Mouse (Mus musculus): ENCODE measurements around the gene Pak2. TPM values are rescaled to one million over a fixed set of nuclear protein-coding genes. Genes with fewer than 3 reads are reported as not detected.

Pak2 gene
- total and polyA plus RNA-seq, 2 experiments from 2014 or later, result 29.4 to 41.1 TPM

DNA sequence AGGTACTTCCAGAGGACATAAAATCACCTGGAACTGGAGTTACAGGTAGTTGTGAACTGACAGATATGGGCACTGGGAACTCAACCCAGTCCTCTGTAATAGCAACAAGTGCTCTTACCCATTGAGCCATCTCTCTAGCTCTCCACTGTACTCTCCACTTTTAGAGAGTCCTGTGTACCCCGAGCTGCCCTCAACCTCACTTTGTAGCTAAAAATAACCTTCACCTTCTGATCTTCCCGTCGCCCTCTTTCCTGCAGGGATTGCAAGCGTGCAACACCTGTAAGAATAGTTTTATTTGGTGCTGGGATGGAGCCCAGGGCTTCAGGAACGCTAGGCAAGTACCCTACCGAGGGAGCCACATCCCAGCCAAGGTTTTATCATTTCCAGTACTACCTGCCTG, 36.6 kb upstream of the Pak2 start:
- Histone ChIP-seq H3K9me3 (ENCODE audit: low read length) (no peaks in the 10 kb centered on the region), H3K4me2 (ENCODE audit: low read depth) (no peak overlapping the region), H3K36me3 (ENCODE audit: insufficient read depth) (no peaks in the 10 kb centered on the region), H3K9ac (no peak overlapping the region), H3K27me3 (ENCODE audit: insufficient read depth, low read length) (no peaks in the 10 kb centered on the region; the same call in 1 of the 2 replicates), H3K27ac (ENCODE audit: low read depth, low read length) (no peak overlapping the region), H3K4me3 (ENCODE audit: low read depth, low read length) (no peak overlapping the region), H3K4me1 (ENCODE audit: insufficient read depth) (no peaks in the 10 kb centered on the region)
- TF ChIP-seq CTCF (IDR thresholded peaks at IDR 0.05; ENCODE audit: low read depth), result no peak
- DNase-seq (no peak), ATAC-seq (no peak)
- WGBS, result 72% methylated on average over 6 of the region's 6 CpGs

DNA sequence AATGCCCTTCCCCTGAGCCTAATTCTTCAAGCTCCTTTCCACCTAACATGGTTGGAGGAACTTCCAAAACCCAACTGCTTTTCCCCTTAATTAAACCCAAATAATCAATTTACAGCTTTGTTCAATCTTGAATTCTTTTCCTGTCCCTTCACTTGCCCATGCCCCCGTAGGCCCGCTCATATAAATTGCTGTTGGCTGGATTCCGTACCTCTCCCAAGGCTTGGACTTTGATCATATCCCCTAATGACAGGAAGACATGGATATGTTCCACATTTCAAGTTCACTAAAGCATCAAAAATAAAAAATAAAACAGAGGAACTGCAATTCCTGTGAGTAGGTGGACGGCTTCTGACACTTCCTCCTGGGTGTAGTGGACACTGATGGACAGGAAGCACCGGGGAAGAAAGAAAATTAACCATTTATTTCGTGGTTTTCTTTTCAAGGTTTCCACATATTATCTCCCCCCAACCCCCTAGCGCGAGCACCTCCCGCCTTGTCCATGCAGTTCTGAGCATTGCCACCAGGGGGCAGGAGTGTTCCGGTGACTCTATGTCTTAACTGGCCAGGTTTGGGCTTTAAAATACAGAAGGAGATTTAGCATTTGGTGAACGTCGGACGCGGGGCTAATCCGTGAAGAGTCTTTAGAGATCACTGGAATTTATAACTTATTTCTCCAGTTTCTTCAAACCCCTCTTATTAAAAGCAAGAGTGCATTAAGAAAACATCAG, 36.0 kb upstream of the Pak2 start:
- 11% methylated on average over 15 of the region's 15 CpGs for WGBS
- no peaks in the 10 kb centered on the region for H3K4me1 ChIP-seq (ENCODE audit: insufficient read depth)
- H3K27me3 ChIP-seq (ENCODE audit: insufficient read depth, low read length), result no peaks in the 10 kb centered on the region; the same call in 1 of the 2 replicates
- H3K4me2 ChIP-seq (ENCODE audit: low read depth), result 0 out of 2 replicates have a peak overlapping the region, but pooled peaks have one; percentile 27
- no peaks in the 10 kb centered on the region for H3K36me3 ChIP-seq (ENCODE audit: insufficient read depth)
- no peak overlapping the region for H3K27ac ChIP-seq (ENCODE audit: low read depth, low read length)
- no peak overlapping the region for H3K4me3 ChIP-seq (ENCODE audit: low read depth, low read length)
- ATAC-seq, result no peak
- TF ChIP-seq CTCF (IDR thresholded peaks at IDR 0.05; ENCODE audit: low read depth), result peak; percentile 96
- H3K9me3 ChIP-seq (ENCODE audit: low read length), result no peaks in the 10 kb centered on the region
- DNase-seq, result peak; percentile 86
- H3K9ac ChIP-seq, result no peak overlapping the region

- Histone ChIP-seq H3K27ac (ENCODE audit: low read depth, low read length) (no peak overlapping the region), H3K4me3 (ENCODE audit: low read depth, low read length) (no peak overlapping the region), H3K4me2 (ENCODE audit: low read depth) (no peak overlapping the region), H3K9ac (no peak overlapping the region), H3K9me3 (ENCODE audit: low read length) (no peaks in the 10 kb centered on the region), H3K27me3 (ENCODE audit: insufficient read depth, low read length) (no peaks in the 10 kb centered on the region; the same call in 1 of the 2 replicates), H3K36me3 (ENCODE audit: insufficient read depth) (no peaks in the 10 kb centered on the region), H3K4me1 (ENCODE audit: insufficient read depth) (no peaks in the 10 kb centered on the region)
- WGBS, result 74% methylated on average over 10 of the region's 10 CpGs
- DNase-seq (no peak), ATAC-seq (no peak)
- TF ChIP-seq CTCF (IDR thresholded peaks at IDR 0.05; ENCODE audit: low read depth), result no peak
These were observed 35.3 kb upstream of the Pak2 start for GRCm38 (mm10) chr16:32114406-32114805.

DNA sequence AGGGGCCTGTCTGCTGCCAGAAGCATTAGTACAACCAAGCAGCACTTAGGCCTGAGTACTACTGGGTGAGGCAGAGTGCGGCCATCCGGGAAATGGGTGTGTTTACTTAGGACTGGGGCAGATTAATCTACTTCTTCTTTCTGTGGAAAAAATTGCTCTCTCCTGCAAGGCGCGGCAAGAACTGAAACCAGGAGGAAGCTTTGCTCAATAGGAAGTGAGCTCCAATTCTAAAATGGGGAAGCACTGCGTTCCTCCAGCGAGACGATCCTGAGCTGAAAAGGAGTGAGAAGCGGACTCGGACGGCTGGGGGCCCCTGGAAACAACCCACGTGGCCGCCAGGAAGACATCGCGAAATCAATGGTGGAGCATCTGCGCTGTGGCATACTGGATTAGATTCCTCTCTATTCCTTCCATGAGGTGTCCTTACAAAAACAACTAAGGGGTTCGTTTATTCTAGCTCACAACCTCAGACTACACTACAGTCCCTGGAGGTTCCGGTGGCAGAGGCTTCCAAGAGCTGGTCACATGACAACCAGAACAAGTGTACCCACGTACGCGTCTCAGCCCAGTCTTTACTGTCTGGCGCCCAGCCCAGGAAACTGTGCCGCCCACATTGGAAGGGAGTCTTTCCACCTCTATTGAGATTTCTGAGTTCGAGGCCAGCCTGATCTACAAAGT, 34.5 kb upstream of the Pak2 start:
- Histone ChIP-seq H3K36me3 (ENCODE audit: insufficient read depth) (no peaks in the 10 kb centered on the region), H3K27me3 (ENCODE audit: insufficient read depth, low read length) (no peaks in the 10 kb centered on the region; the same call in 1 of the 2 replicates)
- ATAC-seq, result no peak

GRCm38 (mm10) chr16:32110951-32111699, 32.0 kb upstream of the Pak2 start:
- H3K4me2 ChIP-seq (ENCODE audit: low read depth), result no peak overlapping the region
- ATAC-seq (peak; percentile 32; the same call in 1 of the 2 replicates), DNase-seq (peak; percentile 20)
- H3K36me3 ChIP-seq (ENCODE audit: insufficient read depth), result peaks cover 19% of the 10 kb centered on the region
- WGBS, result 65% methylated on average over 15 of the region's 15 CpGs
- H3K27ac ChIP-seq (ENCODE audit: low read depth, low read length), result no peak overlapping the region
- no peaks in the 10 kb centered on the region; the same call in 1 of the 2 replicates for H3K27me3 ChIP-seq (ENCODE audit: insufficient read depth, low read length)
- TF ChIP-seq CTCF (IDR thresholded peaks at IDR 0.05; ENCODE audit: low read depth), result no peak; the same call in 1 of the 2 replicates
- H3K9me3 ChIP-seq (ENCODE audit: low read length), result no peaks in the 10 kb centered on the region
- no peaks in the 10 kb centered on the region for H3K4me1 ChIP-seq (ENCODE audit: insufficient read depth)
- H3K9ac ChIP-seq, result no peak overlapping the region
- no peak overlapping the region for H3K4me3 ChIP-seq (ENCODE audit: low read depth, low read length)

More for the DNA sequence above, 34.5 kb upstream of the Pak2 start:
- H3K4me3 ChIP-seq (ENCODE audit: low read depth, low read length), result no peak overlapping the region
- DNase-seq, result peak; percentile 32
- no peak for TF ChIP-seq CTCF (IDR thresholded peaks at IDR 0.05; ENCODE audit: low read depth)
- no peak overlapping the region for H3K9ac ChIP-seq
- H3K9me3 ChIP-seq (ENCODE audit: low read length), result no peaks in the 10 kb centered on the region
- H3K4me1 ChIP-seq (ENCODE audit: insufficient read depth), result no peaks in the 10 kb centered on the region
- H3K27ac ChIP-seq (ENCODE audit: low read depth, low read length), result no peak overlapping the region
- WGBS, result 64% methylated on average over 23 of the region's 23 CpGs
- no peak overlapping the region for H3K4me2 ChIP-seq (ENCODE audit: low read depth)

DNA sequence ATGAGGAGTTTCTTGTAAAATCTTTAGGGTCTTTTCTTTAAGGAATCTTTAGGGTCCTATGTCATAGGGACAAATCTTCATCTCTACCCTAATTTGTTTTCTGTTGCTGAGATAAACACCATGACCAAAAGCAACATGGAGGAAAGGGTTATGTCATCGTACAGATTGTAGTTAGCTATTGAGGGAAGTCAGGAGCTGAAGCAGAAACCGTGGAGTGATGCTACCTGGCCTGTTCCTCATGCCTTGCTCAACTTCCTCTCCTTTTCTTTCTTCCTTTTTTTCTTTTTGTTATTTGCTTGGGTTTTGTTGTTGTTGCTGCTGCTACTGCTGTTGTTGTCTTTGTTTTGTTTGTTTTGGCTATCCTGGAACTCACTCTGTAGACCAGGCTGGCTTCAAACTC, 29.4 kb upstream of the Pak2 start:
- no peaks in the 10 kb centered on the region for H3K27me3 ChIP-seq (ENCODE audit: insufficient read depth, low read length)
- H3K9ac ChIP-seq, result no peak overlapping the region
- no peak overlapping the region for H3K4me3 ChIP-seq (ENCODE audit: low read depth, low read length)
- H3K36me3 ChIP-seq (ENCODE audit: insufficient read depth), result peaks cover 30% of the 10 kb centered on the region
- DNase-seq, result no peak
- no peaks in the 10 kb centered on the region for H3K9me3 ChIP-seq (ENCODE audit: low read length)
- H3K4me1 ChIP-seq (ENCODE audit: insufficient read depth), result no peaks in the 10 kb centered on the region
- no peak overlapping the region for H3K4me2 ChIP-seq (ENCODE audit: low read depth)
- TF ChIP-seq CTCF (IDR thresholded peaks at IDR 0.05; ENCODE audit: low read depth), result no peak
- H3K27ac ChIP-seq (ENCODE audit: low read depth, low read length), result no peak overlapping the region
- no peak for ATAC-seq
- 91% methylated on average over 2 of the region's 2 CpGs for WGBS

Data from forebrain, postnatal 0 days (tissue).